Mouse (Mus musculus): Measurements from ENCODE around the gene Fut7. TPM values are rescaled to one million over a fixed set of nuclear protein-coding genes. Genes with fewer than 3 reads are reported as not detected.
A peak's percentile ranks its signal among the peaks of the same experiment; 100 is the strongest.

Fut7 gene
- polyA plus RNA-seq, 1 experiment = 17.9 TPM

DNA sequence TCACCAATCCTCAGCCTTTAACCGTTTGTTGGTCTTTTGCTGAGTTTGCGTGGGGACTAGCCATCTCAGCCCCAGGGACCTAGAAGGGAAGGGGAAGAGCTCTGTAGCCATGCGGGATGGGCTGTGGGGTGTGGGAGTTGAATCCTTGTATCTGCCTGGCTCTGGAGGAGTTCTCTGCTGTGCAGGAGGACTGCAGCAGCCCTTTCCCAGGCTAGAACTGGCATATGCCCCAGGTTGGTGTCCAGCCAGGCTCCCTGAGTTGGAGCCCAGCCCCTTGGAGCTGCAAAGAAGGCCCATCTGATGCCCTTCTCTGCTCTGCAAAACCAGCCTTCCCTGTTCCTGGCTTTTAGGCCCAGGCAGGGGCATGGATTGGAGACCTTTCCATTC is 26.5 kb upstream of the Fut7 start:
- Histone ChIP-seq H3K4me3 (replicated peaks; ENCODE audit: control insufficient read depth, low read depth, low read length) (no peak overlapping the region), H3K4me1 (ENCODE audit: control insufficient read depth, insufficient read depth, low read length) (no peaks in the 10 kb centered on the region), H3K27ac (ENCODE audit: control insufficient read depth, insufficient read depth, low read depth, low read length, poor library complexity) (no peak overlapping the region)
- 37% methylated on average over 3 of the region's 3 CpGs for WGBS
- TF ChIP-seq POLR2A (IDR thresholded peaks at IDR 0.05; ENCODE audit: borderline replicate concordance, control insufficient read depth, low read depth, low read length) (no peak), CTCF (IDR thresholded peaks at IDR 0.05; ENCODE audit: control insufficient read depth, insufficient read depth, low read length) (no peak)

DNA sequence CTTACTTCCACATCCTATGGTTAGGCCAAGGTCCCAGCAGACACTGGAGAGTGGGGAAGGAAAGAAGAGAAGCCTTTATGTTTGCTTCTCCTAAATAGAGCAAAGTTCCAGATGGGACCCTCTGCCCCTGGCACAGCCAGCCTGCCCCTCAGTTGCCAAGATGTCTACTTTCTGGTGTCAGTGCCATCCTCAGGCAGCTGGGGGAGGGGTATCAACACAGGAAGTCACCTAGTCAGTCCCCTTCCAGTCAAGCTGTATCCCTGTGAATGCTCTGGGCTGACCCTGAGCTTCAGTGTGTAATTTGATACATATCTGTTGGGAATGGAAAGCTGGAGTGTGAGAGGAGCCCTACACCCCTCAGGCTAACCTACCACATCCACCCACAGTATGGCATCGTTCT is 26.1 kb upstream of the Fut7 start:
- no peak overlapping the region for H3K27ac ChIP-seq (ENCODE audit: control insufficient read depth, insufficient read depth, low read depth, low read length, poor library complexity)
- WGBS = 56% methylated on average over 1 of the region's 1 CpGs
- TF ChIP-seq CTCF (IDR thresholded peaks at IDR 0.05; ENCODE audit: control insufficient read depth, insufficient read depth, low read length) (no peak), POLR2A (IDR thresholded peaks at IDR 0.05; ENCODE audit: borderline replicate concordance, control insufficient read depth, low read depth, low read length) (no peak)
- no peaks in the 10 kb centered on the region for H3K4me1 ChIP-seq (ENCODE audit: control insufficient read depth, insufficient read depth, low read length)
- no peak overlapping the region for H3K4me3 ChIP-seq (replicated peaks; ENCODE audit: control insufficient read depth, low read depth, low read length)

DNA sequence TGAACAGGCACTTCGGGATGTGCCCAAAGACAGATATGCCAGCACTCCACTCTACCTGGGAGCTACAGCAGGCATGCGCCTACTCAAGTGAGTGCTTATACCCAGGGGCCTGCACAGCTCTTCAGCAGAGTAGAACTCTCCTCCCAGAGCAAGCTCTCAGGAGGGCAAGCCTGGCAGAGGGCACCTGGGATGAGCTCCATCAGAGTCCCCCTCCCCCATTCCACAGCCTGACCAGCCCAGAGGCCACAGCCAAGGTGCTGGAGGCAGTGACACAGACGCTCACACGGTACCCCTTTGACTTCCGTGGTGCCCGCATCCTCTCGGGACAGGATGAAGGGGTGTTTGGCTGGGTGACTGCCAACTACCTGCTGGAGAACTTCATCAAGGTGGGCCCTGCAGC is 25.0 kb upstream of the Fut7 start:
- Histone ChIP-seq H3K27ac (ENCODE audit: control insufficient read depth, insufficient read depth, low read depth, low read length, poor library complexity) (no peak overlapping the region), H3K4me1 (ENCODE audit: control insufficient read depth, insufficient read depth, low read length) (no peaks in the 10 kb centered on the region), H3K4me3 (replicated peaks; ENCODE audit: control insufficient read depth, low read depth, low read length) (no peak overlapping the region)
- TF ChIP-seq CTCF (IDR thresholded peaks at IDR 0.05; ENCODE audit: control insufficient read depth, insufficient read depth, low read length) (no peak), POLR2A (IDR thresholded peaks at IDR 0.05; ENCODE audit: borderline replicate concordance, control insufficient read depth, low read depth, low read length) (no peak)
- 85% methylated on average over 7 of the region's 7 CpGs for WGBS

DNA sequence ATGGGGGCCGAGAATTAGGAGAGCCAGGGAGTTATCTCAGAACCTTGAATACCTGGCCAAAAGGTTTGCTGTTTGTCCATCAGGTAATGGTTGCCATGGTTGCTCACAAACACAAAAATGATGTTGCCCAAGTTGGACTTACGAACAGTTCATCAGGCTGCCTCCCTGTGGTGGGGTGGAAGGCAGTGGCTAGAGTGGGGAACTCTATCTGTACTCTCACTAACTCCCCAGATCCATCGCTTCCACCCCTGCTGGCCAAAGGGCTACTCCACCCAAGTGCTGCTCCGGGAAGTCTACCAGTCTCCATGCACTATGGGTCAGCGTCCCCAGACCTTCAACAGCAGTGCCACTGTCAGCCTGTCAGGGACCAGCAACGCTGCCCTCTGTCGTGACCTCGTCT is 24.0 kb upstream of the Fut7 start, which contains the start of gene Npdc1:
Npdc1 (plus strand) TSS at position 301 of the 400 bp plus-strand sequence.
- TF ChIP-seq CTCF (IDR thresholded peaks at IDR 0.05; ENCODE audit: control insufficient read depth, insufficient read depth, low read length) (no peak), POLR2A (IDR thresholded peaks at IDR 0.05; ENCODE audit: borderline replicate concordance, control insufficient read depth, low read depth, low read length) (no peak)
- no peak within 1 kb of the TSS for H3K4me3 ChIP-seq (replicated peaks; ENCODE audit: control insufficient read depth, low read depth, low read length)
- 61% methylated on average over 8 of the region's 8 CpGs for WGBS
- no peaks in the 10 kb centered on the region for H3K4me1 ChIP-seq (ENCODE audit: control insufficient read depth, insufficient read depth, low read length)
- no peak within 1 kb of the TSS for H3K27ac ChIP-seq (ENCODE audit: control insufficient read depth, insufficient read depth, low read depth, low read length, poor library complexity)

DNA sequence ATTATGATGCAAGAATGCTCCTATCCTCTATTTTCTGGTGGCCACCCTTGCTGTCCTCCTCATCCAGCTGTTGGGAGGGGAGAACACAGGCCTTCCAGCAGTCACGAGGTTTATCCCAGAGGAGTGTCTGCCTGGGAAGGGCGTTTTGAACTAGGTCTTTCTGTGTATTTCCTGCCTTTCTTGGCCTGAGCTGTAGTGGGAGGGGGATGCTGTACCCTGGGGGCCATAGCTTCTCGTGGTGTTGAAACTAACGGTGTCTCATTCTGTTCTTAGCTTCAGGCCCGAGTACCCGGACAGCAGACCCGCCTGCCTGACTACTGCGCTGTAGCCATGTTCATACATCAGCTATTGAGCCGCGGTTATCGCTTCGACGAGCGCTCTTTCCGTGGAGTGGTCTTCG is 22.8 kb upstream of the Fut7 start:
- WGBS = 27% methylated on average over 16 of the region's 16 CpGs
- no peak overlapping the region for H3K27ac ChIP-seq (ENCODE audit: control insufficient read depth, insufficient read depth, low read depth, low read length, poor library complexity)
- H3K4me1 ChIP-seq (ENCODE audit: control insufficient read depth, insufficient read depth, low read length) = no peaks in the 10 kb centered on the region
- no peak overlapping the region for H3K4me3 ChIP-seq (replicated peaks; ENCODE audit: control insufficient read depth, low read depth, low read length)
- TF ChIP-seq POLR2A (IDR thresholded peaks at IDR 0.05; ENCODE audit: borderline replicate concordance, control insufficient read depth, low read depth, low read length) = no peak
- TF ChIP-seq CTCF (IDR thresholded peaks at IDR 0.05; ENCODE audit: control insufficient read depth, insufficient read depth, low read length) = no peak

DNA sequence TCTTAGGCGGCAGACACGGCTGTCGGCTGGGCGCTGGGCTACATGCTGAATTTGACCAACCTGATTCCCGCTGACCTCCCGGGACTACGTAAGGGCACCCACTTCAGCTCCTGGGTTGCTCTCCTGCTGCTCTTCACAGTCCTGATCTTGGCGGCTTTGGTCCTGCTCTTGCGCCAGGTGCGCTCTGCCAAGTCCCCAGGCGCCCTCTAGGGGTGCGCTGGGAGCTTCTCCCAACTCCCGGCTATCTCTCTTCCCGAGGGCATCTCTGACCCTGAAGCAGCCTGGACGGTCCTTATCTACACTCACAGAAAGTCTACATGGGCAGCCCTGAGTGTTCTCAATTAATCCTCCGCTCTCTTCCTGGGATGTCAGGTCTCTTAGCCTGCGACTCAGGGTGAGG is 22.3 kb upstream of the Fut7 start:
- WGBS = 6% methylated on average over 17 of the region's 17 CpGs
- H3K4me3 ChIP-seq (replicated peaks; ENCODE audit: control insufficient read depth, low read depth, low read length) = no peak overlapping the region
- no peak overlapping the region for H3K27ac ChIP-seq (ENCODE audit: control insufficient read depth, insufficient read depth, low read depth, low read length, poor library complexity)
- TF ChIP-seq POLR2A (IDR thresholded peaks at IDR 0.05; ENCODE audit: borderline replicate concordance, control insufficient read depth, low read depth, low read length) (no peak), CTCF (IDR thresholded peaks at IDR 0.05; ENCODE audit: control insufficient read depth, insufficient read depth, low read length) (peak; percentile 53; the same call in 1 of the 2 replicates)
- no peaks in the 10 kb centered on the region for H3K4me1 ChIP-seq (ENCODE audit: control insufficient read depth, insufficient read depth, low read length)

DNA sequence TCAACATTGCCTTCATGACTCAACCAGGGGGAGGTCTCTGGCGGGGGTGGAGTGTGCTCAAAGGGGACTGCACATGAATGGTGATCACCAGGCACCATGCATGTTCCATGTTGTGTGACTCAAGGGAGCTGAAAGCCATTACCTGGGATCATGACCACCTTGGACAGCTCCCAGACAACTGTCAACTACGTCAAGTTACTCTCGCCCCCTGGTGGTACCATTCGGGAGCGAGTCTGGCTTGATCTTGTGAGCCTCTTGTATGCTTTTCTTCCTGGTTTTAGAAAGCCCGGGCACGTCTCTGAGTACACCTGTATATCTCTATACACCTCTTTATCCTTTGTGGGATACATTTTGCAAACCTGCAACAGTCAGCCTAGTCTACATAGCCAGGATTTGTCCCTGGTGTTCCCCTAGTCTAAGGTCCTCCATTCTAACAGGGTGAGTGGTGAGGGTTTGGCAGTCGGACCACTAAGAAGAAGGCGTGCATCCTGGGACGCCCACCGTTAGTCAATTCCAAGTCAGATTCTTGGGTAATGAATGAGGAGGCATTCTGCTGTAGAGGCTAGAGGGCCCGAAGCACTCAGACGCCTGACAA is 20.6 kb upstream of the Fut7 start:
- H3K4me1 ChIP-seq (ENCODE audit: control insufficient read depth, insufficient read depth, low read length) = no peaks in the 10 kb centered on the region
- WGBS = under 1% methylated on average over 13 of the region's 13 CpGs

DNA sequence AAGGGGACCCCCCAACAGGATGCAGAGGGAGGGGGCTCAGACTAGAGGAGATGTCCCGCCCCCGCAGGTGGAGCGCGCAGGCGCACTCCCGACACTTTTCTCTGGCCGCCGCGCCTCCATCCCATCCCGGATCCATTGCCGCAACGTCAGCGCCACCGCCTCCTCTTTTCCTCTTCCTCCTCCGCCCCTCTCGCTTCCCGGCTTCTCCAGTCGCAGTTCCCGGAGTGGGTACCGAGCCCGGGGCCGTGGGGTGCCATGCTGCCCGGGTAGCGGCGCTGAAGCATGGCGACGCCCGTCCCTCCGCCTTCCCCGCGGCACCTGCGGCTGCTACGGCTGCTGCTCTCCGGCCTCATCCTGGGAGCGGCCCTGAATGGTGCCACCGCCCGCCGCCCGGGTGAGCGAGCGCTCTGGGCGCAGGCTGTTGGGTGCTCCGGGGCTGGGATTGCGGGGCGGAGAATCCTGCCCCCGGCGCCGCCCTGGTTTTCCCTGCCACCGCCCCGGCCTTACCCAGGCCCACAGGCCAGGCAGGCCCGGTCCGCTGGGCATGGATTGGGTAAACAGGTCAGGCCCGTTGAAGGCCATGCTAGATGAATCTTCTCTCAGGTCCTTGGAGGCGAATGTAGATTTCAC is 20.0 kb upstream of the Fut7 start:
- H3K27ac ChIP-seq (ENCODE audit: control insufficient read depth, insufficient read depth, low read depth, low read length, poor library complexity) = no peak overlapping the region
- no peaks in the 10 kb centered on the region for H3K4me1 ChIP-seq (ENCODE audit: control insufficient read depth, insufficient read depth, low read length)
- 5% methylated on average over 54 of the region's 54 CpGs for WGBS
- TF ChIP-seq POLR2A (IDR thresholded peaks at IDR 0.05; ENCODE audit: borderline replicate concordance, control insufficient read depth, low read depth, low read length) (no peak), CTCF (IDR thresholded peaks at IDR 0.05; ENCODE audit: control insufficient read depth, insufficient read depth, low read length) (no peak)
- no peak overlapping the region for H3K4me3 ChIP-seq (replicated peaks; ENCODE audit: control insufficient read depth, low read depth, low read length)

More for the DNA sequence above, 20.6 kb upstream of the Fut7 start:
- no peak overlapping the region for H3K27ac ChIP-seq (ENCODE audit: control insufficient read depth, insufficient read depth, low read depth, low read length, poor library complexity)
- no peak overlapping the region for H3K4me3 ChIP-seq (replicated peaks; ENCODE audit: control insufficient read depth, low read depth, low read length)
- TF ChIP-seq CTCF (IDR thresholded peaks at IDR 0.05; ENCODE audit: control insufficient read depth, insufficient read depth, low read length) (peak; percentile 80), POLR2A (IDR thresholded peaks at IDR 0.05; ENCODE audit: borderline replicate concordance, control insufficient read depth, low read depth, low read length) (no peak)

All from bone marrow, adult 2 months (tissue).